Mouse (Mus musculus) myocyte (in vitro differentiated cells): ENCODE measurements around the gene Cyp27a1. TPM values are rescaled to one million over a fixed set of nuclear protein-coding genes. Genes with fewer than 3 reads are reported as not detected.

Source experiments
- H3K27me3 ChIP-seq: one replicate; pipeline ENCODE4 v1.6.1; 2011; ENCODE audit not compliant: control insufficient read depth, insufficient read depth, insufficient read length
- H3K36me3 ChIP-seq: one replicate; pipeline ENCODE4 v1.6.1; 2011; ENCODE audit not compliant: control insufficient read depth, insufficient read depth
- H3K4me2 ChIP-seq: one replicate; pipeline ENCODE4 v1.6.1; 2011; ENCODE audit warnings: low read depth, control low read depth
- H3K4me3 ChIP-seq: one replicate; pipeline ENCODE4 v1.5.1; 2011; ENCODE audit warnings: mild to moderate bottlenecking, control low read depth, moderate library complexity
- H3K79me2 ChIP-seq: one replicate; pipeline ENCODE4 v1.6.1; 2011; ENCODE audit not compliant: control insufficient read depth, insufficient read depth
- H3ac ChIP-seq: one replicate; pipeline ENCODE4 v1.6.1; 2011; ENCODE audit not compliant: control insufficient read depth, insufficient read length
- CEBPB ChIP-seq: IDR thresholded peaks from 2 replicates; pipeline ENCODE4 v1.6.1; 2011; ENCODE audit warnings: mild to moderate bottlenecking, moderate library complexity; ENCODE audit not compliant: poor library complexity, insufficient read depth, severe bottlenecking
- E2F4 ChIP-seq: IDR thresholded peaks from one replicate; pipeline ENCODE4 v1.6.1; 2011; ENCODE audit warnings: mild to moderate bottlenecking, control low read depth, moderate library complexity; ENCODE audit not compliant: insufficient read depth
- MAX ChIP-seq: IDR thresholded peaks from one replicate; pipeline ENCODE4 v1.6.1; 2011; ENCODE audit warnings: low read depth, mild to moderate bottlenecking, control low read depth
- MYOD1 ChIP-seq, 3 experiments: IDR thresholded peaks; one replicate each; pipeline ENCODE4 v1.6.1; 2011; ENCODE audit warnings: control low read depth in 2 of 3, low read depth in 2 of 3, mild to moderate bottlenecking in 2 of 3, moderate library complexity in 1 of 3; ENCODE audit not compliant: insufficient read length in 2 of 3, control insufficient read depth in 1 of 3
- MYOG ChIP-seq, 3 experiments: IDR thresholded peaks; one replicate each; pipeline ENCODE4 v1.6.1; 2011; ENCODE audit warnings: control low read depth in 2 of 3, low read depth in 2 of 3, mild to moderate bottlenecking in 2 of 3; ENCODE audit not compliant: insufficient read length in 2 of 3, control insufficient read depth in 1 of 3, insufficient read depth in 1 of 3
- POLR2A ChIP-seq: IDR thresholded peaks from one replicate; pipeline ENCODE4 v1.6.1; 2011; ENCODE audit warnings: low read depth, mild to moderate bottlenecking, control low read depth, moderate library complexity; ENCODE audit not compliant: insufficient read length
- POLR2AphosphoS2 ChIP-seq: IDR thresholded peaks from one replicate; pipeline ENCODE4 v1.6.1; 2011; ENCODE audit warnings: low read depth, control low read depth; ENCODE audit not compliant: insufficient read length
- REST ChIP-seq: IDR thresholded peaks from one replicate; pipeline ENCODE4 v1.6.1; 2011; ENCODE audit warnings: mild to moderate bottlenecking, control low read depth, moderate library complexity; ENCODE audit not compliant: insufficient read depth, insufficient read length
- SRF ChIP-seq: IDR thresholded peaks from one replicate; pipeline ENCODE4 v1.6.1; 2011; ENCODE audit warnings: low read depth; ENCODE audit not compliant: control insufficient read depth, insufficient read length
- TCF12 ChIP-seq: IDR thresholded peaks from one replicate; pipeline ENCODE4 v1.6.1; 2011; ENCODE audit warnings: mild to moderate bottlenecking, control low read depth; ENCODE audit not compliant: poor library complexity, insufficient read depth, severe bottlenecking
- TCF3 ChIP-seq: IDR thresholded peaks from one replicate; pipeline ENCODE4 v1.6.1; 2011; ENCODE audit warnings: low read depth, control low read depth; ENCODE audit not compliant: insufficient read length
- USF1 ChIP-seq: IDR thresholded peaks from one replicate; pipeline ENCODE4 v1.6.1; 2011; ENCODE audit warnings: low read depth, mild to moderate bottlenecking, control low read depth, moderate library complexity
- polyA plus RNA-seq: library from polyadenylated mRNA; unstranded; fragments of >200 nt; fragmentation: generic; extraction: Trizol; gene quantifications from one replicate; pipeline ENCODE4 v1.2.1, GENCODE M21; 2012; ENCODE audit warnings: missing spikeins

The Cyp27a1 gene
- polyA plus RNA-seq, 1 experiment = 0.42 TPM

DNA sequence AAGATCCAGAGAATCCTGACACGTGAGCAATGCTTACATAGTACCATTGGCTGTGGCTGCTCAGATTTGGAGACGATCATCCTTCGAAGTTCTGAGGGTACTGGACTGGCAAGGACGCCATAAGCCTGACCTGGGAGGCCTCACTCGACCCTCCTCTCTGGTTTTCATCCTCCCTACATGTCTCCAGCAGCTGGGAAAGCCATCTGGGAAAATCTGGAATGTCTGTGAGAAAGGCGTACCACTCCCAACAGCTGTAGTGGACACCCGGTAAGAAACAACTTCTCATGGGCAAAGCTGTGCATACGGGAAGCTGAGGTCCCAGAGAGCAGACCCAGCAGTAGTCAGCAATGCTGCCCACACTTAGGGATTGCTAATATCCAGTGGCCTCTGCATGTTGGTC lies 38.8 kb downstream of the Cyp27a1 start:
- H3K27me3 ChIP-seq = no peaks in the 10 kb centered on the region
- no peak overlapping the region for H3K4me3 ChIP-seq
- TF ChIP-seq MAX (no peak), REST (no peak), CEBPB (no peak), MYOD1 (IDR thresholded peaks at IDR 0.05; ENCODE audit: control insufficient read depth in 1 of 3, insufficient read length in 2 of 3, low read depth in 2 of 3) (peak in 1 of 3 experiments; percentile 18), MYOG (IDR thresholded peaks at IDR 0.05; ENCODE audit: control insufficient read depth in 1 of 3, insufficient read depth in 1 of 3, insufficient read length in 2 of 3, low read depth in 2 of 3) (peak in 2 of 3 experiments; percentile 5 to 58), TCF12 (no peak)
- no peak overlapping the region for H3K4me2 ChIP-seq
- H3K79me2 ChIP-seq = no peaks in the 10 kb centered on the region
- H3K36me3 ChIP-seq = no peaks in the 10 kb centered on the region
- no peak overlapping the region for H3ac ChIP-seq

DNA sequence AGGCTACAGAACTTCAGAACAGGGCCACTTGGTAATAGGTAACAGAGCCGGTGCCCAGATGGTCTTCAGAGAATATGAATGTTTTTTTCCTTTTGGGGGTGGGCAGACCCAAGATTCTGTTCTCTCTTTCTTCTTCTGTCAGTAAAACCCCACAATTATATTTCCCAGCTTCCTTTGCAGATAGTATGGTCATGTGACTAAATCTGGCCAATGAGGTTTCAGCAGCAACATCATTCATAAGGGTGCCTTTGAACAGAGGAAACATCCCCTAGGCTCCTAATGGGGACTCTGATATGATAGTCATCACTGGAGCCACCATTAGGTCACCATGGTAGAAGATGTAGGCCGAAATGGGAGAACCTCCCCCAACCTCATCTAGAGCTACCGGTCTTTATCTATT lies 39.5 kb downstream of the Cyp27a1 start:
- TF ChIP-seq USF1 (peak; percentile 40), TCF3 (no peak)
- peak overlapping the region; percentile 44 for H3K4me2 ChIP-seq

GRCm38 (mm10) chr1:74753266-74753974 lies 40.0 kb downstream of the Cyp27a1 start:
- Histone ChIP-seq H3K27me3 (no peaks in the 10 kb centered on the region), H3K79me2 (no peaks in the 10 kb centered on the region), H3K4me2 (peak overlapping the region; percentile 44), H3K4me3 (no peak overlapping the region), H3ac (no peak overlapping the region), H3K36me3 (no peaks in the 10 kb centered on the region)
- no peak for TF ChIP-seq MYOD1 (IDR thresholded peaks at IDR 0.05; ENCODE audit: control insufficient read depth in 1 of 3, insufficient read length in 2 of 3, low read depth in 2 of 3)
- TF ChIP-seq USF1 = no peak
- no peak for TF ChIP-seq TCF3
- TF ChIP-seq TCF12 = no peak
- TF ChIP-seq MAX = no peak
- no peak for TF ChIP-seq REST
- no peak for TF ChIP-seq POLR2AphosphoS2
- no peak for TF ChIP-seq CEBPB
- no peak for TF ChIP-seq E2F4
- TF ChIP-seq MYOG (IDR thresholded peaks at IDR 0.05; ENCODE audit: control insufficient read depth in 1 of 3, insufficient read depth in 1 of 3, insufficient read length in 2 of 3, low read depth in 2 of 3) = no peak
- no peak for TF ChIP-seq POLR2A
- TF ChIP-seq SRF = no peak

More for the DNA sequence above, 39.5 kb downstream of the Cyp27a1 start:
- H3K4me3 ChIP-seq = no peak overlapping the region
- H3K36me3 ChIP-seq = no peaks in the 10 kb centered on the region
- no peak overlapping the region for H3ac ChIP-seq
- H3K27me3 ChIP-seq = no peaks in the 10 kb centered on the region
- H3K79me2 ChIP-seq = no peaks in the 10 kb centered on the region

GRCm38 (mm10) chr1:74754175-74754785 lies 40.9 kb downstream of the Cyp27a1 start:
- no peak for TF ChIP-seq CEBPB
- TF ChIP-seq TCF12 = peak; percentile 82
- no peak for TF ChIP-seq REST
- TF ChIP-seq MYOD1 (IDR thresholded peaks at IDR 0.05; ENCODE audit: control insufficient read depth in 1 of 3, insufficient read length in 2 of 3, low read depth in 2 of 3) = peak in 2 of 3 experiments; percentile 96 to 100
- peak; percentile 99 for TF ChIP-seq TCF3
- peak; percentile 79 to 100 (median 100) for TF ChIP-seq MYOG (IDR thresholded peaks at IDR 0.05; ENCODE audit: control insufficient read depth in 1 of 3, insufficient read depth in 1 of 3, insufficient read length in 2 of 3, low read depth in 2 of 3)
- peak; percentile 26 for TF ChIP-seq POLR2A
- no peak for TF ChIP-seq E2F4
- no peak for TF ChIP-seq MAX
- Histone ChIP-seq H3K79me2 (no peaks in the 10 kb centered on the region), H3K4me3 (no peak overlapping the region), H3K4me2 (peak overlapping the region; percentile 44), H3ac (no peak overlapping the region), H3K27me3 (no peaks in the 10 kb centered on the region), H3K36me3 (no peaks in the 10 kb centered on the region)

GRCm38 (mm10) chr1:74759773-74760172 lies 46.4 kb downstream of the Cyp27a1 start:
- no peaks in the 10 kb centered on the region for H3K36me3 ChIP-seq
- H3K79me2 ChIP-seq = no peaks in the 10 kb centered on the region
- H3K4me2 ChIP-seq = no peak overlapping the region
- no peaks in the 10 kb centered on the region for H3K27me3 ChIP-seq
- no peak for TF ChIP-seq POLR2A
- no peak for TF ChIP-seq TCF12
- no peak for TF ChIP-seq USF1
- TF ChIP-seq E2F4 = no peak
- TF ChIP-seq SRF = no peak
- no peak for TF ChIP-seq TCF3
- no peak for TF ChIP-seq CEBPB
- TF ChIP-seq MYOD1 (IDR thresholded peaks at IDR 0.05; ENCODE audit: control insufficient read depth in 1 of 3, insufficient read length in 2 of 3, low read depth in 2 of 3) = no peak
- no peak for TF ChIP-seq REST
- no peak for TF ChIP-seq POLR2AphosphoS2
- TF ChIP-seq MAX = no peak
- TF ChIP-seq MYOG (IDR thresholded peaks at IDR 0.05; ENCODE audit: control insufficient read depth in 1 of 3, insufficient read depth in 1 of 3, insufficient read length in 2 of 3, low read depth in 2 of 3) = no peak
- H3K4me3 ChIP-seq = no peak overlapping the region
- H3ac ChIP-seq = no peak overlapping the region
